Mouse (Mus musculus): ENCODE measurements around the gene Large1. TPM values are rescaled to one million over a fixed set of nuclear protein-coding genes. Genes with fewer than 3 reads are reported as not detected.
"Not testable (repeated sequence)": the region's sequence is repeated elsewhere in the genome, so short reads cannot be mapped to it uniquely, and the experiment has no call there.

The Large1 gene
- total RNA-seq, 4 experiments from 2014 or later, result 41.5 to 49.0 (median 44.3) TPM

DNA sequence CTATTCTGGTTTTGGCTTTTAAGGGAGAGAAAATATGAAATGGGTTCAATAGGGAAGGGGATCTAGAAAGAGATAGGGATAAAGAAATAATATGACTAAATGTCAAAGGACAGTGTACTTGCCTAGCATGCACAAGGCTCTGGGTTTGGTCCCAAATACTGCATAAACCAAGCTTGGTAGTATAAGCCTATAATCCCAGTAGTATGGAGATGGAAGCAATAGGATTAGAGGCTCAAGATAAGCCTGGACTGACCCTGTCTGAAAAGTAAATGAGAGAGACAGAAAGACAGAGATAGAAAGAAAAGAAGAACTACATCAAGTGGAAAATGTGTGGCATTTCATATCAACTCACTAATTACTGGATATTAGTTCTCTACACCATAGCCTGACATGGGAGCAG is 180.7 kb downstream of the Large1 start:
- no peak for DNase-seq (ENCODE audit: low spot score)

DNA sequence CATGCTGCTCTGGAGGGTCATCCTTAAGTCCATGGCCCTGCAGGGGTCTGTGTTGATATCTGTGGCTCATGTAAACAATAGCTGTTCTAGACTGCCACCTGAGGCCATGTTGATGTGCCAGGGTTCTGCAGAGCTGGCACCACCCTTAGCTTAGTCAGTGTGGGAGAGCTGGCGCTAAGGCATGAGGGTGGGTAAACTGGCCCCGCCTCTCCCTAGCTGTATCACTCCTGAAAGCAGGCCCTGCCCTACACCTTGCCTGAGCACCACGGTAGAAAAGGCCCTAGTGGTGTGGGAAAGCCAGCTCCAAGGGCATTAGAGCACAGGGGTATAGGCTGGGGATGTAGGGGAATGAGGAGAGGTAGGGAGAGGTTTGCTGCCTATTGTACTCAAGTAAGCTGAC is 191.3 kb downstream of the Large1 start:
- DNase-seq (ENCODE audit: low spot score), result no peak

DNA sequence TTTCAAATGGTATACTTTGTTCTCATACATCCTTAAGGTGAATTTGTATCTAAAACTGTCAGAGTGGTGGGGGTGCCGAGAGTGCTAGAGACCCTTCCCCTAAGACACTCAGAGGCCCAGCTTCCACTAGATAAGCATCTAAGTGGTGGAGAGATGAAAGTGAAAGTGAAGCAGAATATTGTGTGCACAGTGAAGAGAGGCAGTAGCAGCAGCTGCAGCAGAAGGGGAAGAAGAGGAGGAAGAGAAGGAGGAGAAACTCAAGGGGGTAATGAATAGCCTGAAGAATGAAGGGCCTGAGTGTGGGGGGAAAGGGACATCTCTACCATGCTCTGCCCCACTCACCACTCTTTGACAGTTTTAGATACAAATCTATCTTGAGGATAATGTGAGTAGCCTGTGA is 191.8 kb downstream of the Large1 start:
- DNase-seq (ENCODE audit: low spot score), result no peak

DNA sequence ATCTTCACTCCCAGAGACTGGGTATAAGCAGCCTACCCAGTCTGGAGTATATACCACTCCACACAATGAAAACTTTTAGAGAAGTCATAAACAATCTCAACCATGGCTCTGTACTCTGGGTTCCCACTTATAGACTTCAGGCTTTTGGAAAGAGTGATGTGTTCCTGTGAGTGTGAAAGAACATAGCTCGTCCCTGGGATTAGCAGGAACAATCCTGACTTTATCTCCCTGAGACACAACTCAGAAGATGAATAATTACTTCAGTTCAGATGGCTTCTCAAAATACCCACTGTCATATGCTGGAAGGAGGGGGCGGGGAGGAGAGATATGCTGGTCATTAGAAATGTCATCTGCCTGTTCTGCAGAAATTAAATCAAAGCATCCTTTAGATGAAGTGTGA is 192.4 kb downstream of the Large1 start:
- no peak for DNase-seq (ENCODE audit: low spot score)

DNA sequence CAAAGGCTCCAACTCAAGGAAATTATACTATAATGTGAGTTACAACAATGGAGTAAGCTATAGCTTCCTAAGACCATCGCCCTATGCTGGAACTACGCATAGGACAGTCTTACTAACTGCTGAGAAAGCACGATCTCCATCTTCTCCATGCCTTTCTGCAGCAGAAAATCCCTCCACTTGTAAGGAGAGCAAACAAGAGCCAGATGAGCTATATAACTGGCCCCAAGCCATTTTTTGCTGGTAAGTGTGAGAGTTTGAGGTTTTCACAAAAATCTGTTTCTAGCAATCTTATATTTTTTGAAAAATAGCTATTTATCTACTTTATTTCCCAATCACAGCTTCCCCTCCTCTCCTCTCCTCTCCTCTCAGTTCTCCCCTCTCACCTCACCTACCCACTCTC is 206.1 kb downstream of the Large1 start:
- no peak for DNase-seq (ENCODE audit: low spot score)

DNA sequence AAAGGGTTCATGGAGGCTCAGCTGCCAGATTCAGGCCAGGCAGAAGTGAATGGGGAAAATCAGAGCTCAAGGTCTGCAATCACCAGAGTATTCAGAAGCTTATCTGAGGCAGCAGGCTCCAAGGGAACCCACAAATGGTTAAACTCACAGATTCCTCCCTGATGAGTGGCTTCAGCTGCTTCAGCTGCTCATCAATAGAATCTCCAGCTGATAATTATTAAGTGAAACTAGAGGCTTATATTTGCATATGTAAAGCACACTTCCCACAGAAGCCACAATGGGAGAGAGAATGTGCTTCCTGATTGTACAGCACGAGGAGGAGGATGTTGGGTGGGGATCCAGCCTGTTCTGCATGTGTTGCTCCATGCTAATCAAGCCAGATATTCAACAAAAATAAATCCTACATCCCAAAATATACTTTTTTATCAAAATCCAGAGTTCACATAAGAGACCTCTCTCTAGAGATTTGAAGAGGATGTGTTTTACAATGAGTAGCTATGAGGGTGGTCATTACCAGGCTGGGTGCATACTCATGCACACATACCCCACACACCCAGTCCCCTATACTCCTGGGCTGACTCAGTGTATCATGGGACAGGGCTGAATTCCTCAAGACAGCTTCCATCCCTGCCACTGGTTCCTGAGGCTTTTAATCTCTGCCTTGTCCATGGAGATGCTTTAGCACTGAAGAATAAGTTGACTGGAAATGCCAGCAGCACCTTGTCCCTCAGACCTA is 210.5 kb downstream of the Large1 start:
- no peak for DNase-seq (ENCODE audit: low spot score)

DNA sequence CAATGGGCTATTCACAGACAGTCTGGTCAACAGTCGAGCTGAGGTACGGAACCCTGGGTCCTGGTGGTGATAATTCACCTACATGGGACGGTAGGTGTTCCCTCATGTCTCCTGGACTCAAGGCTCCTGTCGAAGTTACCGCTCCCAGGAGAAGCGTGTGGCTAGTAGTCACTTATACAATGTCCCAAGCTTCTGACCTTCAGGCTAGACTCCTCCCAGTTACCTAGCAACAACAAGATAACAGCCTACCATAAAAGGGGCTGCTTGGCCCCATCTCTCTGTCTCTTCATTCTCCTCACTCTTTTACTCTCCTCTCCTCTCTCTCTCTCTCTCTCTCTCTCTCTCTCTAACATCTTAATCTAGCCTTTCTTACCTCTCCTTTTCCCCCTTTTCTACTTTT is 217.9 kb downstream of the Large1 start:
- no peak for DNase-seq (ENCODE audit: low spot score)

DNA sequence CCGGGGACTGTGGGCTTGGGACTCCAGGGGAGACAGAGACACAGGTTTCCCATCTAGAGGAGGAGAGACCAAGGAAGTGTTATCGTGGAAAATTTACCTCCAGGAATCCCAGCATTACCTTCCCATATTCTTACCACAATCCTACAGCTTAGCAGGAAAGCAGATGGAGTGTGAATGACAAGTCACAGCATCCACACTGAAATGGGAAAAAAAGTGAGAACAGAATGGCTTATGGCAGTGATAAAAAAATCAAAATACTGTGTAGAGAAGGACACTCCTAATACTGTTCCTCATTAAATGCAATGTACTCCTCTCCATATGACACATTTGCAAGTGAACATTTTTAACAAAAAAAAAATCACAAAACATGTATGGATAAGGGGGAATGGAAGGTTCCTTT is 221.3 kb downstream of the Large1 start:
- no peak for DNase-seq (ENCODE audit: low spot score)

DNA sequence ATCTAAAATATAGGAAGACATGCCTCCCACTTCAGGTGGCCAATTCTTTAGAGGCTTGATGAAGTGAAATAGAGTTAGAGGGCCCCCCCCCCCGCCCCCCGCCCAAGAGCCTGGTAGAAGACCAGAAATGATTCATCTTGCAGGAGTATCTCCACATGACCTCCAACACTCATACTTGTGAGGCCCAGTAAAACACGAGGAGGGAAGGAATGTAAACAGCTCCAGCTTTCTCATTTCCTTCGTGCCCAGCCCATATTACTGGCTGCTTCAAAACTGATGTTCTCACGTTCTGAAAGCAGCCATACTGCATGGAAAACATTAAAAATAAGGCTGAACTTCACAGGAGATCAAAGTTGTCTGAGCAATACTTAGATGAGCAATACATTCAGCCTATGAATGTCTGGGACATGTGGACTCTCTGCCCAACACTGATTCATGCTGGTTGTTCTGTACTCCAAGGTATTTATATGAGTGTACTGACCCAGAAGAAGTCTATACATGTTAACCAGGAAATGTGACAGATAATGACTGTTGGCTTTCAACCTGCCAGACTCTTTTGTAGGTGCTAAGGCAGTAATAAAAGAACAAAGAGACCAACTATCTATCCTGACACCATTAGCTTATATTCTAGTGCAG is 229.4 kb downstream of the Large1 start:
- DNase-seq (ENCODE audit: low spot score), result no peak

DNA sequence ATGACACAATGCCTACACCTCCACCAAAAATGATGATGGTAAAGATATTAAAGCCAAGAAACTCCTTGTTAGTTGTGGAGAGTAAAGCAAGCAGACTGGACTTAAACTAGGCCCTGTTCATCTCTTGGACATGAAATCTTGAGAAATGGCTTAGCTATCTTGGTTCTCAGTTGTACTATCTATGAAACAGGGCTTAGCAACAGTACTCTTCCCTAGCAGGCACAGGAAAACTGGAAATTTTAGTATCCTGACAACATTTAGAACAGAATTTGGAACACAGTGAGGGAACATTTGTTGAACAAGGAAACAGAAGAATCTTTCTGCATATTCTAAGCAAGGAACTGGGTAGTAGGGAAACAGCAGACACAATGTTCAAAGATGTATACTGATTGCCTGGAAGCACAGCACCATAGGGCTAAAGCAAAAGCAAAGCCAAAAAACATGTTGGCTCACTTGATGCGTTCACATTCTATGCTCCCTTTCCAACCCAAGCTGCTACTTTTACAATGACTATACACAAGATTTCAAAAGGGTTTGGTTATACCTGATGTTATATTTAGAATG is 240.9 kb downstream of the Large1 start:
- DNase-seq (ENCODE audit: low spot score), result no peak

DNA sequence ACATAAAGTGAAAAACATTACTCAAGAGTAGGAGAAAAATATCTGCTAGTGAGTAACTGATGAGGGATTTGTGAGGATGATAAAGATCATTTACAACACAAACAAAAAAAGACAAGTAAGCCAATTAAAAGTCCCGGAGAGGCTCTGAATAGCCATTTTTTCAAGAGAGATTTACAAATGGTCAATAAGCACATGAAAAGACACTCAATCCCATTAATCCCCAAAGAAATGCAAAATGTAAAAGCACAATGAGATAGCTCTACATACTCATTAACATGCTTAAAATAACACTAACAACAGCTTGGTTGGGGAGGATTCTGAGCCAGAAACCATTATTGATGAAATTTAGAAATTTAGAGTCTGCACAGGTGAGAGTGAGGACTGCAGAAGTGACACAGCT is 249.3 kb downstream of the Large1 start:
- no peak for DNase-seq (ENCODE audit: low spot score)

DNA sequence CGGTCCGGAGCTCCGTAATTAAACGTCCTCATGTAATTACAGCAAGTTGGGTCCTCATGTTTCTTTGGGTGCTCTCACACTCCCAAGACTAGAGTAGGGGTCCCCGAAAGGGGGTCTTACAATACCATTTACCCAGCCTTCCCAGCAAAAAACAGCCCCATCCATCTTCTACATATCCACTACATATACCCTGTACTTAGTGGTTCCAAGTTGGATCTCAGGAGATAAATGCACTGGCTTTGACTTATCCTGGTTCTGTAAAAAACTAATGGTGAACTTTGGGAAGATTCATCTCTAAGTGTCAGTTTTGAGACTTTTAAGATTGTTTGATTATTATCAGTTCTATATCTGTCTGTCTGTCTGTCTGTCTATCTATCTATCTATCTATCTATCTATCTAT is 252.3 kb downstream of the Large1 start:
- no peak for DNase-seq (ENCODE audit: low spot score)

DNA sequence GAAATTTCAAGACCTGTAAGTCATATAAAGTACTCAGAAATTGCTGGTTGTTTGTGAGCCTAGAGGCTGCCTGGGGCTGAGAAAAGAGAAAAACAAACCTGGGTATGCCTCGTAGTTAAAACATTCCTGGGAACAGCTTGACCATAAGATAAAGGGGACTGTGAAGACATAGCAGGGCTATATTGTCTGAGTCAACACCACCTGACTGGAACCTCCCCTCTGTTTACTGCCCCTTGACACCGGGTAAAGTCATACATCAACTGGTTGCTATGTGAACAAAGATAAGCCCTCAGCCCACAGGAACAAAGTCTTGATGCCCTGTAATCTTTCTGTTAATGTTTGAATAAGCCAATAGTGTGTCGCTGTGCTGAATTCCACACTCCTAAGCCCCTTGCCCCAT is 252.7 kb downstream of the Large1 start:
- DNase-seq (ENCODE audit: low spot score), result not testable (repeated sequence)

DNA sequence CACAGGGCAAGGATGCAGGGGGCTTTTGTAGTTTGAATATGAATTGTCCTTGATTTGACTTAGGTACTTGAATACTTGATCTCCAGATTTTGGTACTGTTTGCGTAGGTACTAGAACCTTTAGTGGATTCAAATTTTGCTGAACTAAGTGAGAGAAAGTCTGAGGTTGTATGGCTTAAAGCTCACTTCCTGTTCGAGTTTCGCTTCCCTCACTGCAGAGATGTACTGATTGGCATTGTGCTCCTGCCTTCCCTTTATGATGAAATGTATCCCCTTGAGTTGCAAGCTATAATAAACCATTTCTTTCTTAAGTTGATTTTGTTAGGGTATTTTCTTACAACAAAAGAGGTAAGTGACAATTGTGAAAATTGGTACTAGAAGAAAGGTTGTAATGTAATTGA is 253.8 kb downstream of the Large1 start:
- DNase-seq (ENCODE audit: low spot score), result no peak

DNA sequence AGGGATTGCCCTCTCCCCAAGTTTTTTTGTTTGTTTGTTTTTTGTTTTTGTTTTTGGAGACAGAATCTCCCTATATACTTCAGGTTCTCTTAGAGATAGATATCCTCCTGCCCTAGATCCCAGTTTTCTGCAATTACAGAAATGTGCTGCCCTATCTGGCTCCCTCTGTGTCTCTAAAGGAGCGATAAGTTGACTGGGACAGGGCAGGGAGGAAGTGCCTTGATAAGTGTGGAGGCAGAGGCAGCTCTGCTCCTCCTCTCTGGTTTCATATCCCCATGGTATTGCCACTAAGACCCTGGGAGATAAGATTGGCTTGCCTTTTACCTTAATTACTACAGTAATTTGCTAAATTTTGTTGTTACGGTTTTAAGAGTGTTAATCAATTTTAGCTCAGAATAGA is 256.4 kb downstream of the Large1 start:
- DNase-seq (ENCODE audit: low spot score), result no peak

DNA sequence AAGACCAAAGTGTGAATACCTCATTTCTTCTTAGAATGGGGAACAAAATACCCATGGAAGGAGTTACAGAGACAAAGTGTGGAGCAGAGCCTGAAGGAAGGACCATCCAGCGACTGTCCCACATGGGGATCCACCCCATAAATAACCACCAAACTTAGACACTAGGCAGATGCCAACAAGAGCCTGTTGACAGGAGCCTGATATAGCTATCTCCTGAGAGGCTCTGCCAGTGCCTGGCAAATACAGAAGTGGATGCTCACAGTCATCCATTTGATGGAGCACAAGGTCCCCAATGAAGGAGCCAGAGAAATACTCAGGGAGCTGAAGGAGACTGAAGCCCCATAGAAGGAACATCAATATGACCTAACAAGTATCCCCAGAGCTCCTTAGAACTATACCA is 275.6 kb downstream of the Large1 start:
- peak; percentile 28 for DNase-seq (ENCODE audit: low spot score)

DNA sequence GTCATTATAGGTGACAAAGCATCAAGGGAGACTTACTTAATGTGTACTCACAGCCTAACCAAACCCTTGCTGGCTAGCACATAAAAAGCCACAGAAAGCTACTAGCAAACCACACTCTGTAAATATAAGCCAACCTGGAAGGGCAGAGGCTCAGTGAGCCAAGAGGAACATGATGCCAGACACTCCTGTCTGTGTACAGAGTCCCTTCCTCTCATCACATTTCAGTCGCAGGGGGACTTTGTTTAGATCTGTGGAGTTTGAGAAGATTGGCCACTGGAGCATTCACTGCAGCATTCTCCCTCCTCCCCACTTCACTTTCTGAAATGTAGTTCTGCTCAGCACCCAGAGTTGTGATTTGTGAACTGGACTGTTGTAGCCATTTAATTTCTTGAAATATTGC is 291.9 kb downstream of the Large1 start:
- no peak for DNase-seq (ENCODE audit: low spot score)

DNA sequence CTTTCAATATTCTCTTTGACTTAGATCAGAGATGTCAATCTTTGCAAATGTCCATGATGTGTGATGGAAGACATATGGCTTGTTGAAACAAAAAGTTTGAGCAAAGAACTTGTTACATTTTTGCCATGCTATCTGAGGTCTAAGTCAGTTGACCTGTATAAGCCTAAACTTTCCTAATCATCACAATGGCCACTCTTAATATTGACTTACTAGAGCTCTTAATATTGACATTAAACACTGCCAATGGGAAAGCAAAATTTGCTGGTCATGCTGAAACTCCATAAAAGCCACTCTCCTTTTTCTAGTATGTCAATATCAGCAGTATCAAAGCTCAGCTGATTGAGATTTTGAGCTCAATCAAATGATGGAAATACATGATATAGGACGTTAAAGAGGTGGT is 298.6 kb downstream of the Large1 start:
- no peak for DNase-seq (ENCODE audit: low spot score)

DNA sequence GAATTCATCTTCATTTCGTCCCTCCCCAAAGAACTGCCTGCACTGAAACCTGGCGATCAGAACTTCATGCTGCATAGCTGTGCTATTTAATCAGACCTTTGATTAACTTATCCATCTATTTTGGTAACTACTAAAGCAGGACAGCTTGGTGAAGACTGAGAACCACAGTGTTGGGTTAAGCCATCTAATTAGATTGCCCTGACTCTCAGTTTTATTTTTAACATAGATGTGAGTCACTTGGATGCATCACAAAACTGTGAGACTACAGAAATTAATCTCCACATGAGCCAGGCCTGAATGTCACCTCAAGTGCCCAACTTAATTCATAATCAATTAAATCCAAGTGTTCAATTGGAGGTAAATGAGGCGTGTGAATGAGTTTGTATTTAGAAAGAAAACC is 299.5 kb downstream of the Large1 start:
- peak; percentile 9 for DNase-seq (ENCODE audit: low spot score)

DNA sequence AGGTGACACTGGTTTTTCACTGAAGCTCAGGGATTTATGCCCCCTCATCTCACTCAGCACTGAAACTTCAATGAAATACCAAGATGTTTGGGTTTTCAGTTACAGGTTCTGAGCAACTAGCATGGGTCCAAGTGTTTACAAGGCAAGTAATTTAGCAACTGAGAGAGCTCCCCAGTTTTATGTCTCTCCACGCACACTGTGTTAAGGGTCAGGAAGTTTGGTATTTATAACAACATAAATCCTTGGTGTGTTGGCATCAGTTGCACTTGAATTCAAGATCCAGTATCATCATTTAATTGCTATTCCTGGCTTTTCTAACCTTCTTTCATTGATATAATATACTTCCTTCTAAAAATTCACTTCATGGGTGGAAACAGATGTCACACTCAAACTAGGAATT is 300.9 kb downstream of the Large1 start:
- no peak for DNase-seq (ENCODE audit: low spot score)

DNA sequence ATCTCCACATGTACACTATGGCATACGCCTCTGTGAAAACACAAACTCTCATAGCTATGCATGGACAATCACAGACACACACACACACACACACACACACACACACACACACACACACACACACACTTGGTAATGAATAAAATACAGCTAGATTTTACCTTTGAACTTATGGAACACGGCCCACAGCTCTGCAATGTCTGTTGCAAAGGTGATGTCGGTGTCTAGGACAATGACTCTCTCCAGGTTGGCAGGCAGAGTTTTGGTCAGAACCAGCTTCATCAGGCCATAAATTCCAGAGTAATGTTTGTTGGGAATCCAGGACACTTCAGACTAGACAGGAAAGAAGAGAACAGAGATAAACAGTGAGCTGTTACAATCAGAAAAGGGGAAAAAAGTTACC is 305.2 kb downstream of the Large1 start:
- DNase-seq (ENCODE audit: low spot score), result no peak

DNA sequence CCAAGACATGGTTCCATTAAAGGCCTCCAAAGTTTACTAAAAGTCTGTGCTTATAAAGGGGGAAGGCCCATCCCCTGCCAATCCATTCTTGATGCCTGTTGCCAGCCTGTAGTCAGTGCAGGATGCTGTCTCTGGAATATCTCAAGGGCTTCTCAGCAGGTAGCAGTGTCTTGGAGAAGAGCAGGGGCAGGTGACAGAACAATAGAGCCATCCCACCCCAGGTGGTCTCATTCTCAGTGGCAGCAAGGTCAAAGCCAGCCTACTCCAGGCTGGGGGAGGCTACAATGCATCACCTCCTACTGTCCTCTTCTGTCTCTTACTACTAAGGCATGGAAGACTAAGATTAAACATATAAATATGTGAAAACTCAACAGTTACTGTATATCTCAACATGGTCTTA is 323.6 kb downstream of the Large1 start:
- no peak for DNase-seq (ENCODE audit: low spot score)

DNA sequence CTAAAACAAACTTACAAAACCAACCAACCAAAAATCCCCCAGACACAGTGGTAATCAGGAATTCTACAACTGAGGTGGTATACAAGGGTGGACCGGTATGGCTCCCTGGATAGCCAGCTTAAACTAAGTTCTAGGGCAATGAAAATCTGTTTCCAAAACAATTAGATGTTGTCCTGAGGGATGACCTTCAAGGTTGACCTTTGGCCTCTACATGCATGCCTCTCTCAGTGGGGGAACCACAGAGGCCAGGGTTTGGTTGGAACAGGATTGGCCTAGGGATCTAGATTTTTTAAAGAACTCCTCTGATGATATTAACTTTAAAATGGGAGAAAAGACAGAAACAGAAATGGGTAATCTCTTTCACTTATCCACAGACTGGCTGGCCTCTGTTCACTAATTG is 335.1 kb downstream of the Large1 start:
- DNase-seq (ENCODE audit: low spot score), result no peak

Measured in heart, adult 8-10 months (tissue).